Mouse (Mus musculus): ENCODE measurements around the gene Usp31. TPM values are rescaled to one million over a fixed set of nuclear protein-coding genes. Genes with fewer than 3 reads are reported as not detected.

Gene Usp31
- total RNA-seq, 2 experiments from 2014 or later, result 63.6 to 65.9 TPM

- H3K27ac ChIP-seq, result peak overlapping the region; percentile 62; the same call in 1 of the 2 replicates
- no peak for TF ChIP-seq CTCF (conservative IDR thresholded peaks at IDR 0.05)
- DNase-seq (ENCODE audit: low spot score in 2 of 2), result peak in 1 of 2 experiments; percentile 30
- no peak overlapping the region for H3K4me3 ChIP-seq
These were observed 7.8 kb downstream of the Usp31 start for GRCm38 (mm10) chr7:121699218-121699617.

GRCm38 (mm10) chr7:121697574-121697973, 9.5 kb downstream of the Usp31 start:
- TF ChIP-seq CTCF (conservative IDR thresholded peaks at IDR 0.05), result no peak
- peak overlapping the region; percentile 62; the same call in 1 of the 2 replicates for H3K27ac ChIP-seq
- no peak overlapping the region for H3K4me3 ChIP-seq
- DNase-seq (ENCODE audit: low spot score in 2 of 2), result no peak

DNA sequence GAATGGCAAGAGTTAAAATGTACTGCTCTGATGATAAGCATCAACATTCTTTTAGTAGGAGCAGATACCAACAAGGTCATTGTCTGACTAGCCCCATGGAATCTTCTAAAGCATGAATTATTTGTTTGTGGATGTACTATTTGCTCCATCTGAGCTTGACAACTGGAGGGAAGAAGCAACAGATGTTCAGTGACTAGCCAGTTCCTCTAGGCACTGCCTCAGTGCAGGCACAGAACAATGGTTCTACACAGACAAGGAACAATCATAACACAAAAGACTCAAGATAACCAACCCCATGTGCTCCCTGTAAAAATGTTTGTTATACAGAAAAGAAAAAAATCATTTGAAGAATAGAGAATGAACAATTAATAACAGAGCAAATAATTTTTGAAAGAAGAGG, 9.9 kb downstream of the Usp31 start:
- Histone ChIP-seq H3K4me3 (no peak overlapping the region), H3K27ac (peak overlapping the region; percentile 62; the same call in 1 of the 2 replicates)
- peak in 1 of 2 experiments; percentile 25 for DNase-seq (ENCODE audit: low spot score in 2 of 2)
- no peak for TF ChIP-seq CTCF (conservative IDR thresholded peaks at IDR 0.05)

GRCm38 (mm10) chr7:121691803-121692202, 15.2 kb downstream of the Usp31 start:
- no peak for DNase-seq (ENCODE audit: low spot score in 2 of 2)
- no peak overlapping the region for H3K27ac ChIP-seq
- TF ChIP-seq CTCF (conservative IDR thresholded peaks at IDR 0.05), result no peak

GRCm38 (mm10) chr7:121689338-121689737, 17.7 kb downstream of the Usp31 start:
- H3K4me3 ChIP-seq, result no peak overlapping the region
- no peak for TF ChIP-seq CTCF (conservative IDR thresholded peaks at IDR 0.05)
- no peak for DNase-seq (ENCODE audit: low spot score in 2 of 2)
- H3K27ac ChIP-seq, result no peak overlapping the region

More at GRCm38 (mm10) chr7:121691803-121692202, 15.2 kb downstream of the Usp31 start:
- H3K4me3 ChIP-seq, result no peak overlapping the region

- no peak overlapping the region for H3K27ac ChIP-seq
- no peak for TF ChIP-seq CTCF (conservative IDR thresholded peaks at IDR 0.05)
- DNase-seq (ENCODE audit: low spot score in 2 of 2), result no peak
- H3K4me3 ChIP-seq, result no peak overlapping the region
These were observed 21.7 kb downstream of the Usp31 start for GRCm38 (mm10) chr7:121685140-121685984.

DNA sequence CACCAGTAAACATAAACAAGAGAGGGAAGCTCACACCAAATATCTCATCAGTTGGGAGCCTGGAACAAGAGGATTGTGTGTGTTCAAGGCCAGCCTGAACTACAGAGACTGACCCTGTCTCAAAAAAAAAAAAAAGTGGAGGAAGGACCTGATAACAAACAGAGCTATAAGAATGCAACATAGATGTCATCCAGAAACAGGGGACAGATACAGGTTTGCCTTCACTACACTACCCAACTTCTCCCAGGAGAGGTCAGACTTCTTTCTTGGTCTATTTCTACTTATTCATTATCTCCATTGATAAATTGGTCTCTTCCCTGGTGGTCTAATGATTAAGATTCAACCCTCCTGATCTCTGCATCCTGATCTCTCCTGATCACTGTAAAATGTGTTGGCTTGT, 25.9 kb downstream of the Usp31 start:
- no peak for DNase-seq (ENCODE audit: low spot score in 2 of 2)
- Histone ChIP-seq H3K4me3 (no peak overlapping the region), H3K27ac (no peak overlapping the region)
- TF ChIP-seq CTCF (conservative IDR thresholded peaks at IDR 0.05), result peak; percentile 37

DNA sequence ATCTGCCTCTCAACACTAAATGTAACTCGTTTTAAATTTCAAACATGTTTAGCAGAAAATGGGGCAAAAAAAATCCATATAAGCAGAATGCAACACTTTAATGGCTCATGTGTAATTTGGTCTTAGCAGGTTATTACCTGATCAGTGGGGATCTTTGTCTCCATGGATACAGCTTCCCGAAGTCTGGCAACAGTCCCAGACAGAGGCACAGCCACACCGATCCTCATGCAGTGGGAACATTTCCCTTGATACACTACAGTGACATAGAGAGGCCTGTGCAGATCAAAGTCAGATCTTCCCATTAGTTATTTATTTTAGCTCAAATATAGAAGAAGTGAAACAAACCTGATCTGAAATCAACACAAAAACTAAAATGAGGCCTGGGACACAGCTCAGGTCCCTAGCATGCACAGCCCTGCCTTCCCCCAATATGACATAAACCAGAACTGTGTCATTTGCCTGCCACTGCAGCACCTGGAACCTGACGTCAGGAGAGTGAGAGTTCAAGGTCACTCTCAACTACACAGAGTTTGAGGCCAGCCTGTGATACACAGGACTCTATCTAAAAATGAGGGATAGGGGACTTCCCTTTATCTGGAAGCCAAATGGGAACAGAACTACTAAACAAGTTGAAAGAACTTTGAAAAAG, 29.8 kb downstream of the Usp31 start:
- no peak for TF ChIP-seq CTCF (conservative IDR thresholded peaks at IDR 0.05)
- no peak for DNase-seq (ENCODE audit: low spot score in 2 of 2)
- no peak overlapping the region for H3K27ac ChIP-seq

GRCm38 (mm10) chr7:121660705-121661104, 46.3 kb downstream of the Usp31 start:
- Histone ChIP-seq H3K27ac (no peak overlapping the region), H3K4me3 (no peak overlapping the region)
- no peak for TF ChIP-seq CTCF (conservative IDR thresholded peaks at IDR 0.05)
- DNase-seq (ENCODE audit: low spot score in 2 of 2), result no peak

More for the DNA sequence above, 29.8 kb downstream of the Usp31 start:
- no peak overlapping the region for H3K4me3 ChIP-seq

- DNase-seq (ENCODE audit: low spot score in 2 of 2), result no peak
- TF ChIP-seq CTCF (conservative IDR thresholded peaks at IDR 0.05), result no peak
- no peak overlapping the region for H3K27ac ChIP-seq
- no peak overlapping the region for H3K4me3 ChIP-seq
These were observed 48.2 kb downstream of the Usp31 start for GRCm38 (mm10) chr7:121658866-121659265.

DNA sequence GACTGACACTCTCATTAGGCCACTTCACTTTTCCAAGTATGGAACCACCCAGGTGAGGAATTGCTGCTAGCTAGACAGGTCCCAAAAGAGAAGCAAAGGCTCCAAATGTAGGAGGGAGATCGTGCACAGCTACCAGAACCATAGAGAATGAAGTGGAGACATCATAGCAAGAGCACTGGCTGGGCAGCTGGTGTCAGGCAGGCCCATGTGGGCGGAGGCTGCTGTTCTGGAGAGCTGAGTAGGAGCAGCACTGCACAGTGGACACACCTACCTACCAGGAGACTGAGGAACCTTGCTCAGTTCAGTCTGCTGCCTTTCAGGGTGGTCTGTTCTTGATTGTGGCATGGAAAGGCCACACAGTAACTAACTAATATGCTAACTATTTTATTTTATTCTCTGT, 52.4 kb downstream of the Usp31 start:
- Histone ChIP-seq H3K27ac (no peak overlapping the region), H3K4me3 (no peak overlapping the region)
- no peak for DNase-seq (ENCODE audit: low spot score in 2 of 2)
- TF ChIP-seq CTCF (conservative IDR thresholded peaks at IDR 0.05), result no peak

- TF ChIP-seq CTCF (conservative IDR thresholded peaks at IDR 0.05), result no peak
- no peak overlapping the region for H3K4me3 ChIP-seq
- H3K27ac ChIP-seq, result no peak overlapping the region
- no peak for DNase-seq (ENCODE audit: low spot score in 2 of 2)
These were observed 54.4 kb downstream of the Usp31 start for GRCm38 (mm10) chr7:121652629-121653028.

DNA sequence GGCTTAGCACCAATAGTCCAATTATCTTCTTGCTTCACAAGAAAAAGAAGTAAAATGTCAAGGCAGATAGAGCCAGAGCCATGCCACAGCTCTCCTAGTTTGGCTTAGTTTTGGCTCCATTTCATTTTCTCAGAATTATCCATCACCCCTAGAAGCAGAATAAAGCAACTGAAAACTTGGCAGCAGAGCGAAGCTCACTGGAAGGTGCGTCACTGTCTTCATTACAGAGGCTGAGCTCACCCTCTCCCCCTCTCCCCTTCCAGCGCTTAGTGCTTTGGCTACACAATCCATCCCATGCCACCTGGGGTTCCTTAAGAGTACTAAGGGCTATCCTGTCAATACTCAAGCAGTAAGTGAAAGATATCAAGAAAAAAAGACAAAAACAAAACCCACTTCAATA, 56.3 kb downstream of the Usp31 start:
- Histone ChIP-seq H3K4me3 (no peak overlapping the region), H3K27ac (no peak overlapping the region)
- no peak for TF ChIP-seq CTCF (conservative IDR thresholded peaks at IDR 0.05)
- DNase-seq (ENCODE audit: low spot score in 2 of 2), result no peak

Measured in layer of hippocampus, adult 2 months (tissue).